Mouse (Mus musculus) lung, adult 2 months (tissue): ENCODE data around the gene Ndst2.

Source experiments
- CTCF ChIP-seq: fragments of 200-500 bp; IDR thresholded peaks from 2 replicates; pipeline ENCODE4 v1.5.1; 2011; ENCODE audit warnings: mild to moderate bottlenecking, low read length, control low read depth; ENCODE audit not compliant: insufficient read depth
- POLR2A ChIP-seq: fragments of 200-500 bp; IDR thresholded peaks from 2 replicates; pipeline ENCODE4 v1.6.1; 2011; ENCODE audit warnings: low read depth, mild to moderate bottlenecking, control low read depth, low read length, borderline replicate concordance; ENCODE audit errors: extremely low read depth

GRCm38 (mm10) chr14:20741301-20741700 is 6.9 kb upstream of the Ndst2 start:
- TF ChIP-seq POLR2A (no peak), CTCF (no peak)
